Mouse (Mus musculus) heart, postnatal 10 days (tissue): Measurements from ENCODE around the gene Gsdmc3. TPM values are rescaled to one million over a fixed set of nuclear protein-coding genes. Genes with fewer than 3 reads are reported as not detected.
A peak's percentile ranks its signal among the peaks of the same experiment; 100 is the strongest.
"Not testable (repeated sequence)": the region's sequence is repeated elsewhere in the genome, so short reads cannot be mapped to it uniquely, and the experiment has no call there.

Source experiments
- DNase-seq, 2 experiments: peaks; one replicate each; pipeline ENCODE4 v3.0.0; 2021
- intact Hi-C: fragments of 180-260 bp; cut with DNase I; formaldehyde crosslinking; loops from one replicate; pipeline ENCODE4 v1.15.1; 2025
- total RNA-seq, 2 experiments: library from RNA; stranded (reverse); gene quantifications; 2 replicates each; pipeline ENCODE4 v1.2.3; 2021

Gene Gsdmc3
- total RNA-seq: not detected

- DNase-seq, intact Hi-C loops: not testable (repeated sequence)
Observed at GRCm38 (mm10) chr15:63878458-63878857, at the start of gene Gsdmc3. Gene Gsdmc3, minus strand, starts transcription at chr15:63878558.

- DNase-seq: no peak
- intact Hi-C loops: no loop called here
Observed at GRCm38 (mm10) chr15:63926201-63926600, 47.8 kb upstream of the Gsdmc3 start.

GRCm38 (mm10) chr15:63924484-63924883 lies 46.1 kb upstream of the Gsdmc3 start:
- intact Hi-C loops: no loop called here

GRCm38 (mm10) chr15:63921618-63922017 lies 43.3 kb upstream of the Gsdmc3 start:
- DNase-seq, intact Hi-C loops: not testable (repeated sequence)

More at GRCm38 (mm10) chr15:63924484-63924883, 46.1 kb upstream of the Gsdmc3 start:
- no peak for DNase-seq

GRCm38 (mm10) chr15:63919728-63920127 lies 41.4 kb upstream of the Gsdmc3 start:
- DNase-seq, intact Hi-C loops: not testable (repeated sequence)

GRCm38 (mm10) chr15:63916584-63916983 lies 38.2 kb upstream of the Gsdmc3 start:
- intact Hi-C loops, DNase-seq: not testable (repeated sequence)

- DNase-seq, intact Hi-C loops: not testable (repeated sequence)
Observed at GRCm38 (mm10) chr15:63912197-63912596, 33.8 kb upstream of the Gsdmc3 start, which contains the start of gene Gsdmc4. Gene Gsdmc4, minus strand, starts transcription at chr15:63912297.

- intact Hi-C loops, DNase-seq: not testable (repeated sequence)
Observed at GRCm38 (mm10) chr15:63909896-63910295, 31.5 kb upstream of the Gsdmc3 start.

- intact Hi-C loops: not testable (repeated sequence)
Observed at GRCm38 (mm10) chr15:63895560-63896353, 17.4 kb upstream of the Gsdmc3 start.

GRCm38 (mm10) chr15:63888440-63888839 lies 10.1 kb upstream of the Gsdmc3 start:
- DNase-seq: not testable (repeated sequence)

More at GRCm38 (mm10) chr15:63895560-63896353, 17.4 kb upstream of the Gsdmc3 start:
- peak; percentile 21 to 48 for DNase-seq

GRCm38 (mm10) chr15:63887949-63888348 lies 9.6 kb upstream of the Gsdmc3 start:
- DNase-seq, intact Hi-C loops: not testable (repeated sequence)

More at GRCm38 (mm10) chr15:63888440-63888839, 10.1 kb upstream of the Gsdmc3 start:
- intact Hi-C loops: not testable (repeated sequence)

GRCm38 (mm10) chr15:63876160-63876559 lies 2.2 kb downstream of the Gsdmc3 start:
- intact Hi-C loops, DNase-seq: not testable (repeated sequence)

GRCm38 (mm10) chr15:63861965-63862364 lies 16.4 kb downstream of the Gsdmc3 start:
- DNase-seq, intact Hi-C loops: not testable (repeated sequence)

Other genes with a start within 250 kb of the Gsdmc3 start
- not detected for gene Gsdmc2, start 33.4 kb downstream of the Gsdmc3 start, total RNA-seq
- gene Gsdmc4, start 33.7 kb upstream of the Gsdmc3 start, total RNA-seq: not detected
- 10 to 100 TPM; 37.4 to 40.7 TPM for gene Fam49b, start 181.9 kb upstream of the Gsdmc3 start, total RNA-seq